Mouse (Mus musculus) kidney, adult 10 weeks (tissue): Measurements from ENCODE around the gene Kmt2b. TPM values are rescaled to one million over a fixed set of nuclear protein-coding genes. Genes with fewer than 3 reads are reported as not detected.

ENCODE experiments used
- polyA plus RNA-seq: library from polyadenylated mRNA; stranded (reverse); fragments of 350-450 nt; fragmentation: Illumina TruSeq; extraction: RNeasy Lipid Tissue Mini Kit (QIAGEN cat#74804); gene quantifications from one replicate; pipeline ENCODE4 v1.2.3, GENCODE M21; 2014; ENCODE audit warnings: low read depth, low replicate concordance

Kmt2b gene
- 2.1 TPM for polyA plus RNA-seq

DNA sequence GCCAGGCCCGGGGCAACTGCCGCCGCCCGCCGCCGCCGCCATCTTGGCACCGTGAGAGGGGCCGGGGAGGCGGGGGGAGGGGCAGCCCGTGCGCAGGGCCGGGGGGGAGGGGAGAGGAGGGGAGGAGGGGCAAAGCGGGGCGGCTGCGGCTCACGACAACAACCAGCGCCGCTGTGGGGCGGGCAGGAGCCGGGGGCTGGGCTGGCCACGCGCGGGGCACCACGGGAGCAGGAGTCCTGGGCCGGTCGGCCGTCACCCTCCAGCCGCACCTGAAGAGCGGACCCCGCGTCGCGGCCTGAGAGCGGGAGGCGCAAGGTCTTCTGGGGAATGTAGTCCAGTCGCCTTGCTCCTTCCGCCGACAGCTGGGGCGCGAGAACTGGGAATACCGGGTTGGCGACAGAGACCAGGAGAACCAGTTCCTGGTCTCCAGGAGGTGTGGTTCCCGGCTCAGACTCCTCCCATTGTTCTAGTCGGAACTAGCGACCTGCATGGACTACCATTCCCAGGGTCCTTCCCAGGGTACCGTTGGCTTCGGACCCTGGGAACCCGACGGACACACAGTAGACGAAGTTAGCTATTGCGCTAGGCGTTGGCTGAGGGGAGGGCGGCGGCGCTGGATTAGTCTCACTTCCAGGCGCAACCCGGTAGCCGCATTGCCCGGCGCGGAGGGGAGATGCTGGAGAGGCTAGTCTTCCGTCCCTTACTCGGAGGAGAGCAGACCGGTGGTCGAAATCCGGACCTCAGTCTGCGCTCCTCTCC lies at the start of gene Kmt2b:
Gene Kmt2b (minus strand): TSS at position 51 of the 759 bp plus-strand sequence.

DNA sequence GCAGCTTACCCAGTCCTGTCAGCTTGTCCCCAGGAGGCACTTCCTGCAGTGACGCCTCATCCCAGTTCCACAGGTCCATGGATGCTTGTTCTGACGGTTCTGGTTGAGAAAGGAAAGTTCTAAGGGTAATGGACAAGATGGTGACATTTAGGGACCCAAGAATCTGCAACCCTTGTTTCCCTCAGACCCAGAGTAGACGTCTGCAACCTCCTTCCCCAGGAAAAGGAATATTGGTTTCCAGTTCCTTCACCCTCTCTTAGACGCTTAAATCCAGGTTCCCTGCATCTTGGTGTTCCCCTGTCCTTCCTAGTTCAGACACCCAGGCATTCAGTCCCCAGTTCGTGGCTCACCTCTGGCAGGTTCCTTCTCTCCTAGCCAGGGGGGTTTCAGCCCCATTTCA lies 47.2 kb upstream of the Kmt2b start, which contains the start of gene Etv2:
Gene Etv2 (minus strand): TSS at position 101 of the 400 bp plus-strand sequence.

DNA sequence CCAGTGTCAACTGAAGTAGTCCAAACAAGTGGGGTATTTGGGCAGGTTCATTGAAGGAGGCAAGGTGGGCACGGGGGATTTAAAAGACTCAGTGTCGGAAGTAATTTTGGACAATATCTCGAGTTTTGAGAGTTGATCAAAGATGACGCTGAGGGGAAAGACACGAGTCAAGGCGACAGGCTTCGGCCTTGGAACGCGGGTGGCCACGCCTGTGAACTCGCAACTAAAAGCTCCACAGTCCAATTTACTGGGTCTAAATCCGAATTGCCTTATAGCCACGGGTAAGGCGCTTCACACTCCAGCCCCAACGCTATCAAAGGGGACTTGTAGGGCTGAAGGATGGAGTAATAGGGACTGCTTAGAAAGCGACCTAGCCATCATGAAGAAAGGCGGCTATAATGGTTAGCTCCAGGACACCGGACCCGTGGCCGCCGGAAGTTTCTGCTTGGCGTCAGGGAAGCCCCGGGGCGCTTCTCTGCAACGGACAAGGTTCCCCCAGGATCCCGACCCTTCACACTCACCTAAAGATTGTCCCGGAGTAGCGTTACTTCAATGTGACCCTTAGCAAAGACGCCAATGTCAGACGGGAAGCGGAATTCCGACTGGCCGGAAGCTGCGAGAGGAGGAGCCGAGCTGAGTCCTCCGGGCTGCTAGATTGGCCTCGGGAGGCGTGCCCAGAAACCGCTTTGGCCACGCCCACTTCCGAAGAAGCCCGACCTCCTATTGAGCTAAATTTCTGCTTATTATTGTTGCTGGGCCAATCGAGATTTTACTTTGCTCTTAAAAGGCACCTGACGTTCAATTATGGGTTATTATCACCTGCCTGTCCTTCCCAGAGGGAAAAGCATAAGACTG lies 37.2 kb upstream of the Kmt2b start, which contains the start of gene Cox6b1:
Gene Cox6b1 (minus strand): TSS at position 622 of the 855 bp plus-strand sequence.

DNA sequence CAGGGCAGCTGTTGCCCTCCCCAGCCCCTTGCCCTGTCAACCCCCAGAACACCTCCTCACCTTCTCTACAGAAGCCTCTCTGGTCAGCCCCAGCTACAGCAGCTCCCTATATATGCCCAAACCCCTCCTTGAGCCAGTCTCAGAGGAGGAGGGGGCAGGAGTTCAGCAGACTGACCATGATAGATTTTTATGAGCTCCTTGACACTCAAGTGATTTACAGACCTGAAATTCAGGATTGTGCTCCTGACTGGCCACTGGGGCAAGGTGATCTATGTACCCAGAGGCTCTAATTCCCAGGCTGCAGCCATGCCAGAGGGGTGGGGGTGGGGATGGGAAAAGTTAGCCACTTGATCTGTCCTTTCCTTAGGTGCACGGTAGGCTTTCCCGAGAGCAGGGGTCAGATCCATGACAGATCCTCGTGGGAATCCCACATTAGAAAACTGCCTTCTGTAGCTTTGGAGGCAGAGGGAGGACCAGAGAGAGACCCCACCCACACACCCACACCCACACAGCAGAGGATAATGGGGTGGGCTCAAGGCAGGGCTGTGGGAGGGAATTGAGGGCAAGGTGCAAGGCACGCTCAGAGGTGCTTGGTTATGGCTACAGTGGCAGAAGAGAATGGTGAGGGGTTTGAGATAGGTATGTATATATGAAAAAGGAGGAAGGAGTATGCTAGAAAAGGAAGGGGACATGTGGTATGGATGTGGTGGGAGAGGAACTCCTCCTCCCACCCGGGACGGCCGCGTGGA lies 24.3 kb upstream of the Kmt2b start, which contains the start of gene Upk1a:
Gene Upk1a (minus strand): TSS at position 194 of the 749 bp plus-strand sequence.

DNA sequence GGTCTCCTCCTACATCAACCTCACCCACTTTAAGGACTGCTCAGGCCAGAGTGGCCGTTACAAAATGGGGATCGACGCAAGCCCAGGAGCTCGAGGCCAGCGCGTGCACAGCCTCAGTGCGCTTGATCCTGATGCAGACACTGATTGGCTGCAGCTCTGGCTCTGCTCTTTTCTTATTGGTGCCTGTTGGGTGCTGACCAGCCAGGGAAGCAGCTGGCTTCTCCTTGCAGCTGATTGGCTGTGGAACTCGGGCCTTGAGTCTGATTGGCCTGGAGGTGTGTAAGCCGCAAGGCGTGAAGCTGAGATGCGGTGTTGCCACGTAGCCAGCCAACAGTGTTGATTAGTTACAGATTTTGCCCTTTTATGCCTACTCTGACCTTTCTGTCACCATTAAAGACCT lies 10.3 kb upstream of the Kmt2b start, which contains the start of gene Zbtb32:
Gene Zbtb32 (minus strand): TSS at position 124 of the 400 bp plus-strand sequence.

DNA sequence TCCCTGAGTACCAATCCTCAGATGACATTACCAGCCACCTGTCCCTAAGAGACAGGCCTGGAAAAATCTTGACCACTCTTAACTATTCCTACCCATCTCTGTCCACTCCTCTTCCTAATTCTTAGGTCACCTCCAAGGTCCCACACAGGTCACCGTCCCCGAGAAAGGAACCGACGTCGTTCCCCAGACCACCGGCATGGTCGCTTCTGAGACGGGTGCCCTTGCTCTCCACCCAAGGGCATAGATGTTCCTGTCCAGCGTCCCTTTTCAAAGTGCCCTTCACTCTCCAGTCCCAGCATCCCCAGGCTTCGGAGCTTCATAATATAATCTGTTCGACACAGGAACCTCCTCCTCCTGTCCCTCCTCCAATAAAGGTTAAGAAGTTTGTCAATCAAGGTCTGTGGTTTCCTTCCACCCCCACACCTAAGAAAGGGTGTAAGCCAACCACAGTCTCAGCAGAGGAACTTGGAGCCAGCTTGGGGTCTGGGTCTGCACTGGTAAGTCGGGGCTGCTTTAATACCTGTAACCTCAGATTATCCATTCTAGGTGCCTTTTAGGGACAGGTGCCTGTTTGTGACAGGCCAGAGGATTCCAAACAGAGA lies 23.5 kb downstream of the Kmt2b start, which contains the start of gene Igflr1:
Gene Igflr1 (plus strand): TSS at position 458 of the 602 bp plus-strand sequence.

DNA sequence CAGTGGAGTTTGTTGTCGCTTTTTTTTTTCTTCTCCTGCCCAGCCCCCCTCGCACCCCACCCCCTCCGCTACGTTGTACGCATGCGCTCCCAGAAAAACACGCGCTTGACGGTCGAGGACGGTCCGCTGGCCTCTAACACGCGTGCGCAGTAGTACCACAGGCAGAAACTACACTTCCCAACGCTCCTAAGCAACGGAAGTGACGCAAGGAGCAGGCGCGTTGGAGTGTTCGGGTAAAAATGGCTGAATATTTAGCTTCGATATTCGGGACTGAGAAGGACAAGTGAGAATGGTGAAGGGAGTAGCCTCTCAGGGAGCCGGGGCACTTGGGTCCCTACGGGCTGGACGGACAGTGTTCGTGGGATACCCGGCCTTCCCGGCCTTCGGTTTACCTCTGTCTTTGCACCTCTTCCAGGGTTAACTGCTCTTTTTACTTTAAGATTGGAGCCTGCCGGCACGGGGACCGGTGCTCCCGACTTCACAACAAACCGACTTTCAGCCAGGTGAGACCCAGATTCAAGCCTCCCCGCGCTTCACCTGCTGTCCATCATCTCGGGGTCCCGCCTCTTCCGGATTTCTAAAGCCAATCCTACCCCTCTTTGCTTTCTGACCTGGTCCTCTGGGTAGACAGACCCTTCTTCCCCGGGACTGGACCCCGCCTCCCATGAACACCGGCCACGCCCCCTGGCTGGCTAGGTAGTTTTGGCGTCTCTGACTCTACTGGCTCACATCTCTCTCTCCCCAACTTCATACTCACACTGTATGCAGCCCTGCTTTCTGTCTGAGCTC lies 25.2 kb downstream of the Kmt2b start, which contains the start of the genes U2af1l4, Gm49396 and Psenen:
Gene U2af1l4 (plus strand): TSS at position 185 of the 789 bp plus-strand sequence.
Gene Gm49396 (plus strand): TSS at position 228 of the 789 bp plus-strand sequence.
Gene Psenen (minus strand): TSS at position 511 of the 789 bp plus-strand sequence.

DNA sequence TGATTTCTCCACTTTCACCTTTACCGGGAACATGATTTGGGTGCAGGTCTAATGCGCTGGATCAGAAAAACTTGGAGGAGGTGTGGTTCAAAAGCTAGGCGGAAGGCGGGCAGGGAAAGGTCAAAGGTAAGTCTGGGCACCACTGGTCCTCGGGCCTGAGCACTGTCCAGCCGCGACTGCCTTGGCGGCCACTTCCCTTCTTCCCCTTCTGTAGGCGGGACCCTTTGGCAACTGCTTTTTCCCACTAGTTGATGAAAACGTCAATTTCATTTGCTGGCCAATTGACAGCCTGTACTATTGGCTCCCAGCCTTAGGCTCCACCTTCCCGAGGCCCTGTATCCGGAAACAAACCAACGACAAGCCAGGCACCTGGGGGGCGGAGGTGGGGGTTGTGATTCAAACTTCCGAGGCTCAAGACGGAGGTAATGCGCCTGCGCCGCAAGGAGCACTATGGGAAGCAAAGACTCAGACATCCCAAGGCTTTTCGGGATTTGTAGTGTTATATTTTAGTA lies 29.0 kb downstream of the Kmt2b start, which contains the start of gene Lin37:
Gene Lin37 (minus strand): TSS at position 396 of the 512 bp plus-strand sequence.

DNA sequence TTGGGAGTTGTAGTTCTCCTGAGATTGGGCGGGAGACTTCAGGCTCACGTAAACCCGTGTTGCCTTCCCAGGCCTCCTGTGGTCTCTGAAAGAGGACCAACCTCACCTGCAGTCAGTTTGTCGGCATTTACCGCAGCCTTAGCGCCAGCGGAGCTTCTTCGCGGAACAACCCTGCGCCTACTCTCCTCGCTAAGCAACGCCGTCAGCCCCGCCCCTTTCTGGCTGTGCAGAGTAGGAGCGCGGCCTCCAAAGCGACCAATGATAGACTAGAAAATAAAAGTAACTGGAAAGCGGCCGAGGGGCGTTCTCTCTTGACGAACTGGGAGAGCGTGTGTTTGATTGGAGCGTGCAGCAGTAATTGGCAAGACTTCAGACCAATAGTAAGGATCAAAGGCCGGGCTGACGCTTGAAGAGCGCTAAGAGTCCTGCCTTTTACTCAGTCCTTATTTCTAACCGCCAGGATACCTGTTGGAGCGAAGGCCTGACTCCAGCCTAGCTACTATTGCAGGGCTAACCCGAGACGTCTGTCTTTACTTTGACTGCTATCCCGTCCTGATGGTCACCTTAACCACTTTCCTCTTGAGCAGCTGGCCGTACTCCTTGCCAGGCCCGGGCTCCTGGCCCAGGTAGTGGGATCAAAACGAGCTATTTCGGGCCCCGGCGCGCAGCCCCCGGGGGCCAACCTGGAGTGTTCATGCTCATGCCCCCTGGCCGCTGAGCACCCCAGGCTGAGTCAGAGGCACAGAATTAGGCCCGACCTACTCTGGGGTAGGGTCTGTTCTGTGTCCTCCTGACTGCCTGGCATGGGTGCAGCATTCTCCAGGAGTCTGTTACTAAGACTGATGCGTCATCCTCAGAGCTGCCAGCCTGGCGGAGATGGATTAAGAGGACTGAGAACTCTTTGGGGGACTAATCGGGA lies 36.2 kb downstream of the Kmt2b start, which contains the start of the genes Hspb6 and Proser3:
Gene Hspb6 (plus strand): TSS at position 77 of the 919 bp plus-strand sequence.
Gene Proser3 (minus strand): TSS at position 198 of the 919 bp plus-strand sequence.

DNA sequence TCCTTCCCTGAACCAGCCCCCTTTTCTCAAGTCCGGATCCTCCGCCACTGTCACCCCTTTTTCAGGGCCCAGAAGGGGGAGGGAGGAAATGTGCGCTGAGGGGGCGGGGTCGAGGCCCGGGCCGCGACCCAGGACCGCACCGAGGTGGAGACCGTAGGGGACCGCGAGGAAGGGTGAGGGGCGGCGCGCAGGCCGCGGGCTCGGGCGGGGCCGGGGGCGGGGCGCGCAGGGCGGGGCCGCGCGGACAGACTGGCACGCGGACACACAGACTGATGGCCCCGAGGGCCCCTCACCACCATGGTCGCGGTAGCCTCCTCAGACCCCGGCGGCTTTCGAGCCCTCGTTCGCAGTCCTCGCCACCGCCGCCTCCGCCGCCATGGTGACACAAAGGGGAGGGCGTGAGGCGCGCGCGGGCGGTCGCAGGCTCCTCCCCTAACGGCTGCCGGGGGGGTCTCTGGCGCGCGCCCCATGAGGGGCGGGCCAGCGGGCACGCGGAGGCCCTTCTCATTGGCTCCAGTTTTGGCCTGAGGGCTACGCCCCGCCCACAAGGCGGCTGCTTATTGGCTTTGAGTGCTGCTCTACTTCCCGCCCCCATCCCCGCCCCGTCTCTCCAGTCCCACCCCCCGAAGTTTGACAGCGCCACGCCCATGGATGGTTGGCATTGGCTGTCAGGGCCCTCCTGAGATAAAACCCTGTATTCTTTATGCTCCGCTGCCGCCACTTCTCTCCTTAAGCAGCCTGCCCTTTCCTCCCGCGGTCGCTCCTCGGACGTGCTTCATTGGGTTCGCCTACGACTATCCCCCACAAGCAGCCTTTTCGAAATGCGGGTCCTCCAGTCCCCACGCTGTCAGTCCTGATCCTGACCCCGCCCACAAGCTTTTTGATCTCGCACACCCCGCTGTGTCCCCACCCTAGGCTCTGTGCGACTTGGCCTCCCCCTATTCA lies 53.6 kb downstream of the Kmt2b start, which contains the start of gene Arhgap33:
Gene Arhgap33 (minus strand): TSS at position 428 of the 945 bp plus-strand sequence.

Other genes with a start within 250 kb of the Kmt2b start
- 0.69 TPM for gene Lrfn3, start 226.0 kb downstream of the Kmt2b start, polyA plus RNA-seq
- gene Tyrobp, start 175.0 kb downstream of the Kmt2b start, polyA plus RNA-seq = 0.97 TPM
- gene Hcst, start 168.9 kb downstream of the Kmt2b start, polyA plus RNA-seq = not detected
- gene Nfkbid, start 167.0 kb downstream of the Kmt2b start, polyA plus RNA-seq = not detected
- gene Aplp1, start 143.2 kb downstream of the Kmt2b start, polyA plus RNA-seq = 1.6 TPM
- gene Kirrel2, start 131.0 kb downstream of the Kmt2b start, polyA plus RNA-seq = not detected
- 3.5 TPM for gene Nphs1, start 130.4 kb downstream of the Kmt2b start, polyA plus RNA-seq
- 2.5 TPM for gene Prodh2, start 95.1 kb downstream of the Kmt2b start, polyA plus RNA-seq
- gene Arhgap33, start 53.7 kb downstream of the Kmt2b start, polyA plus RNA-seq = 0.12 TPM
- 6.5 TPM for gene Hspb6, start 36.5 kb downstream of the Kmt2b start, polyA plus RNA-seq
- gene Proser3, start 36.4 kb downstream of the Kmt2b start, polyA plus RNA-seq = 0.81 TPM
- gene Lin37, start 28.9 kb downstream of the Kmt2b start, polyA plus RNA-seq = not detected
- 15.9 TPM for gene U2af1l4, start 25.4 kb downstream of the Kmt2b start, polyA plus RNA-seq
- gene Gm49396, start 25.4 kb downstream of the Kmt2b start, polyA plus RNA-seq = 2.1 TPM
- gene Psenen, start 25.1 kb downstream of the Kmt2b start, polyA plus RNA-seq = 24.8 TPM
- not detected for gene Igflr1, start 23.3 kb downstream of the Kmt2b start, polyA plus RNA-seq
- not detected for gene Zbtb32, start 10.2 kb upstream of the Kmt2b start, polyA plus RNA-seq
- not detected for gene Upk1a, start 24.1 kb upstream of the Kmt2b start, polyA plus RNA-seq
- gene Cox6b1, start 37.4 kb upstream of the Kmt2b start, polyA plus RNA-seq = 1,773 TPM
- not detected for gene Etv2, start 47.1 kb upstream of the Kmt2b start, polyA plus RNA-seq
- gene Rbm42, start 61.6 kb upstream of the Kmt2b start, polyA plus RNA-seq = 0.40 TPM
- gene Haus5, start 76.3 kb upstream of the Kmt2b start, polyA plus RNA-seq = 1.5 TPM
- gene Pmis2, start 82.9 kb upstream of the Kmt2b start, polyA plus RNA-seq = not detected
- not detected for gene 2200002J24Rik, start 110.2 kb upstream of the Kmt2b start, polyA plus RNA-seq
- 6.0 TPM for gene Atp4a, start 123.5 kb upstream of the Kmt2b start, polyA plus RNA-seq
- 25.1 TPM for gene Tmem147, start 140.8 kb upstream of the Kmt2b start, polyA plus RNA-seq
- not detected for gene Gapdhs, start 155.0 kb upstream of the Kmt2b start, polyA plus RNA-seq
- gene Sbsn, start 162.7 kb upstream of the Kmt2b start, polyA plus RNA-seq = 0.24 TPM
- gene Dmkn, start 175.0 kb upstream of the Kmt2b start, polyA plus RNA-seq = not detected
- not detected for gene Krtdap, start 199.2 kb upstream of the Kmt2b start, polyA plus RNA-seq
- not detected for gene Ffar2, start 235.0 kb upstream of the Kmt2b start, polyA plus RNA-seq